Mouse (Mus musculus): Measurements from ENCODE around the gene Lrrc72.

The Lrrc72 gene

GRCm38 (mm10) chr12:36190343-36190742 lies 62.9 kb downstream of the Lrrc72 start:
- no peak for DNase-seq (ENCODE audit: low read depth, low spot score)

- DNase-seq (ENCODE audit: low read depth, low spot score): no peak
Observed at GRCm38 (mm10) chr12:36189610-36190009, 63.6 kb downstream of the Lrrc72 start.

- no peak for DNase-seq (ENCODE audit: low read depth, low spot score)
Observed at GRCm38 (mm10) chr12:36187081-36187480, 66.1 kb downstream of the Lrrc72 start.

- peak; percentile 28 for DNase-seq (ENCODE audit: low read depth, low spot score)
Observed at GRCm38 (mm10) chr12:36182570-36182969, 70.6 kb downstream of the Lrrc72 start.

- DNase-seq (ENCODE audit: low read depth, low spot score): no peak
Observed at GRCm38 (mm10) chr12:36177227-36177626, 76.0 kb downstream of the Lrrc72 start.

- DNase-seq (ENCODE audit: low read depth, low spot score): peak; percentile 27
Observed at GRCm38 (mm10) chr12:36165299-36165698, 87.9 kb downstream of the Lrrc72 start.

GRCm38 (mm10) chr12:36164126-36164791 lies 88.9 kb downstream of the Lrrc72 start:
- DNase-seq (ENCODE audit: low read depth, low spot score): no peak
